Mouse (Mus musculus) E14TG2a.4 (cell line): ENCODE data around the gene Tnfrsf13c.

Experiments used
- CTCF ChIP-seq: conservative IDR thresholded peaks from 2 replicates; pipeline ENCODE4 v1.5.1; 2014; ENCODE audit warnings: low read length
- NANOG ChIP-seq: IDR thresholded peaks from 2 replicates; pipeline ENCODE4 v1.6.1; 2014; ENCODE audit warnings: borderline replicate concordance, low read length, mixed read lengths
- POU5F1 ChIP-seq: IDR thresholded peaks from 2 replicates; pipeline ENCODE4 v1.6.1; 2014; ENCODE audit warnings: low read length, borderline replicate concordance

- TF ChIP-seq CTCF (no peak), NANOG (no peak), POU5F1 (no peak)
These were observed 46.4 kb downstream of the Tnfrsf13c start for GRCm38 (mm10) chr15:82177743-82178290.
